Mouse (Mus musculus): ENCODE data around the gene Gm17428.

DNA sequence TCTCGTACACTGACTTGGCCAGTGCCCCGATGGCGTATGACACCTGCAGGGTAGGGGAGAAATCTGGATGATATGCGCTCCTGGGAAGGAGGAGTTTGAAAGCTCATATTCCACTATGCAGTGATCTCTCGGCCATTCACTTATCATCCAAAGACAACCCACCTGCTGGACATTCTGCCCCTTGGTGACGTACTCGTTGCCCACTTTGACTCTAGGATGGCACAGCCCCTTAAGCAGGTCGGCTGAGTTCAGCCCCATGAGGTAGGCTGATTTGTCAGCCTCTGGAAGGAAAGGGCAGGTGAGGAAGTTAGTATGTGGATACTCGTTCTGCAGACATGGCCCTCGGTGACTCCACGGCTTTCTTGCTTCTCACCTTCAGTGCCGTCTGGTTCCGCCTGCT lies 12.1 kb downstream of the Gm17428 start:
- TF ChIP-seq CTCF (IDR thresholded peaks at IDR 0.05; ENCODE audit: borderline replicate concordance, insufficient read depth, low read length): no peak
- no peak for TF ChIP-seq POLR2A (IDR thresholded peaks at IDR 0.05; ENCODE audit: low read depth, low read length)

Data from embryonic fibroblast, embryonic 13.5 days (primary cell).